Mouse (Mus musculus) adrenal gland, postnatal 4 days (tissue): ENCODE measurements around the gene Kynu. TPM values are rescaled to one million over a fixed set of nuclear protein-coding genes. Genes with fewer than 3 reads are reported as not detected.

Experiments used
- DNase-seq, 2 experiments: peaks; one replicate each; pipeline ENCODE4 v3.0.0; 2021 to 2022; ENCODE audit warnings: low spot score in 2 of 2, mixed read lengths in 2 of 2
- total RNA-seq, 2 experiments: library from RNA; stranded (reverse); gene quantifications; 2 replicates each; pipeline ENCODE4 v1.2.3; 2021

The Kynu gene
- total RNA-seq, 2 experiments from 2014 or later: 1.1 to 4.3 TPM

DNA sequence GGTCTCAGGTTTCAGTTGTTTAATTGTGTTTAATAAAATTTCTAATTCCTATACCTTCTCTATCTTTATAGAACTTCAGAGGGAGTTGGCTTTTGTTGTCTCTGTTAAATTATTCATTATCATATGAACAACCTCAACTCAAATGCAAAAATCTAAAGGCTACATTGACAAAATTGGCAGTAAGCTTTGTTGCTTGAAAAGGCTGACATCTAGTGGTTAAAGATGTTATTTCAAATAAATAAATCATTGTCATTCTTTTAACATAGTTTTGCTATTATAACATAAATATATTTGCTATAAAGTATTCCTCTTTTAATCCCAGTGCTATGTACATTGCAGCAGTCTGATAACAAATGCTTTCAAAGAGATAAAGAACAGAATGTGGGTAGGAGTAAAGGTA, 81.4 kb downstream of the Kynu start:
- no peak for DNase-seq

DNA sequence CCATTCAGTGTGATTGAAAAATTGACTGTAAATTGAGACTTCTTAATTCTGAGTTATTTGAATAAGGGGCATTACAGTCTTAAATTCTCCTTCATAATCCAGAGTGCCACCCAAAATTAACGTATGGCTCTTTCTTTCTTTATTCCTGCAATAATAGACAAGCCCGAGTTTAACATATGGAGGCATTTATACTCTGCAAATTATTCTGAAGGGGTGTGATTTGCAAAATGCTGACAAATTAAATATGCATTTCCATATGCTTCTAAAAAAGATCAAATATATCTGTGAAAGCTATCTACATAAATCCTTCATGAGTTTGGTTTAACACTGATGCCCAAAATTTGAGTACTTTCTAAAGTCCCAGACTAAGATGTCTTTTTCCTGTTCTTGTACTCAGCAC, 91.8 kb downstream of the Kynu start:
- DNase-seq: no peak

DNA sequence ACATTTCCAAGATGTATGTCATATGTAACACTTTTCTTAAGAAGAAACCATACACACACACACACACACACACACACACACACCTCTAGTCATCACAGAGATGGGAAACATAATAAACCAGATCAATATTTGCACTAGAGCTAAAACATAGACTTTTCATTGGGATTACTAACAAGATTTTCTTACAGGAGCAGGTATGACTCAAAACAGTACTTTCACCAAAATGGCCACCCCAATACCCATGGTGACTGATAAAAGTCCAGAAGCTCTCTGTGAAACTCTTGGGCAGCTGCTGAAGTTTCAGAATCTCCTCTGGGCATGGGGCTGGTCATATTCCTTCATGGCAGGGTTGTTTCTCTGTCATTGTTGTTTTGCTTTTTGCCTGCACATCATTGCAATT, 114.5 kb downstream of the Kynu start:
- no peak for DNase-seq

DNA sequence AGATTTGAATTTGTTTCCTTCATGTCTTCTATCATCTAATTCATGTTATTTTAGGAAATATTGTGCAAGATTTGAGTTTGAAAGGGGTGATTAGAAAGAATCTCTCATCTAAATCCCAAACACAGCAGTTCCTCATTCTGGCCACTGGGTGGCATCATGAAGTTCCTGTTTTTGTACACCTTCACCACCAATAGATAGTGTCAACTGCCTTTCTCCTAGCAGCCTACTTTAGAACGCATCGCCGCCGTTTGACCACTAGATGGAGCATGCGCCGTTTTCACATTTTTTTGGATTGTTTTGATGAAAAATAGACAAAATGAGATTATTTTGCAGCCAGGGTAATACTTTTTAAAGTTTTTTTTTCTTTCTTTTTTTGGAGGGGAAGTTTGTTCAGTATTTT, 118.5 kb downstream of the Kynu start:
- DNase-seq: peak; percentile 6 to 12

DNA sequence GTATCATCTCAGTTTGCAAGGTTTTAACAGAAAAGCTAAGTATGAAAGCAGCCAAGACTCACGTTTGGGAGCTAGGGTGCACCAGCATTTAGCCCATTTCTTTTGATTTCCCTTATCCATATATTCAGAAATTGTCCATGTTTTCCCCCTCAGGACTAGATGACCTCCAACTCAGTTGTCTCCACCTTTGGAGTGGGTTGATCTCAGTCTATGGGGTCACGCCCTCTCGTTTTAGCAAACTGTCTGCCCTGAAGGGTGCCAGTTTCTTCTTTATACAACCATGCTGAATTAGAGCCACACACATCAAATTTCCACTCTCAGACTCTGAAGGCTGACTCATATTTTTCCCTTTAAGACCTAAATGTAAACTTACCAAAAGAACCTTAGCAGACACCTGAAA, 119.0 kb downstream of the Kynu start:
- no peak for DNase-seq

DNA sequence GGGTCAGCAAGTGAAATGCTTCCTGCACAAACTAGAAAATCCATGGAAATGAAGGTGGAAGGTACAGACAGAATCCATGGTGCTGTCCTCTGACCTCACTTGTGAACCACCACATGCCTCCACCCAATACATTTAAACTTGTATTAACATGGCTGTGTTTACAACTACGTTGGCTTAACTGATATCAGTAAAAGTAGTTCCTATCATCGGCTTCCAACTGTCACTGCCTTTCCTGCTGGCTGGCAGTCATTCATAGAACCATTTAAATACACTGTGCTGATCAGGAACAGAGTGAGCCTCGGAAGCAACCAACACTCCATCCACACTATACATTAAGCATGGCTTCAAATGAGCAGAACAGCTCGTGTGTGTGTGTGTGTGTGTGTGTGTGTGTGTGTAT, 120.1 kb downstream of the Kynu start:
- DNase-seq: no peak

DNA sequence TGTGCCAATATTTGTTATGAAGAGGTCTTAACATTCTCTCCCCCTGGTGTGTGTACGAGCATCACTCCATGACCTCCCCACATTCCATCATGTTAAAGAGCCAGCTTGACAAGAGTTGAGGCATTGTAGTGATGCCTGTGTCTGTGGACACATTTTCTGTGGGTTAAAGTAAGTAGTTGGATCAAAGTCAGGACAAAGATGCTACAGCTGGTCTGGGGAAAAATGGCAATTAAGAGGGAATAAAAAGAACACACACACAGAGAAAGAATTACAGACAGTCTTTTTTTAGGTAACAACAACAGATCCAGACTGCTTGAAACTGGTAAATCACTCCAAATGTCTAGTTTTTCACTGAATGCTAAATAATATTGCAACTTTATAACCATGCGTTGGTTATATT, 135.3 kb downstream of the Kynu start:
- DNase-seq: no peak

DNA sequence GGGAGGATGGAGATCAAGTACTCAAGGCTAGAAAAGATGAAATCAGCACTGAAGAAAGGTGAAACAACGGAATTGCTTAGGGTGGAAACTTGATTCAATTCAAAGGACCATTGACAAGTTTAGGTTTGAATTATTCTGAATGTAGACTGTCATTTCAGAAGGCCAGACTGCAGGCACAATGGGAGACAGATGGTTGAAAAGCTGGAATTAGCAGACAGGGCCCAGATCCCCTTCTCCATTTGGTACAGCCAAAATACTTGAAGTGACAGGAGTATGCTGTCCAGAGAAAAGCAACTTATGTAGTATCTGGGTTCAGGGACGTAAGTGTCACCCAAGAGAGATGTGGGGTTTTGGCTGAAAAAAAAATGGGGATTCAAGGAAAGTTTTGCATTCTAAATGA, 136.2 kb downstream of the Kynu start:
- DNase-seq: no peak

DNA sequence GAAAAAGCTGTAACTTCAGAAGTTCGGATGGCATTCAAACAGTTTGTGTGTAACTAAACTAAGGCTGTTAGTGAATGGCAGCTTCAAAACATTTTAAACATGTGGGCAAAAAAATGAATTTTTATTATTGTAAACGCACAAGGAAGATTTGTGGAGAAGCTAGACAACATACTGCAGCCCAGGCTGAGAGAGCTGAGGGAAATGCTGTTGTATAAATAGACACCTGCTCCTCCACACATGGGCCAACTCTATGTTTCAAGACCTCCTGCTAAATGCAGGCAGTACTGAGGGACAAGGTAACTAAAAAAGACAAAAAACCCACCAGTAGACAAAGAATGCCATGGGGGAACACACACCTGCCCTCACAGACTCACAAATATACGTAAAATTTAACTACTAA, 140.5 kb downstream of the Kynu start:
- DNase-seq: no peak

DNA sequence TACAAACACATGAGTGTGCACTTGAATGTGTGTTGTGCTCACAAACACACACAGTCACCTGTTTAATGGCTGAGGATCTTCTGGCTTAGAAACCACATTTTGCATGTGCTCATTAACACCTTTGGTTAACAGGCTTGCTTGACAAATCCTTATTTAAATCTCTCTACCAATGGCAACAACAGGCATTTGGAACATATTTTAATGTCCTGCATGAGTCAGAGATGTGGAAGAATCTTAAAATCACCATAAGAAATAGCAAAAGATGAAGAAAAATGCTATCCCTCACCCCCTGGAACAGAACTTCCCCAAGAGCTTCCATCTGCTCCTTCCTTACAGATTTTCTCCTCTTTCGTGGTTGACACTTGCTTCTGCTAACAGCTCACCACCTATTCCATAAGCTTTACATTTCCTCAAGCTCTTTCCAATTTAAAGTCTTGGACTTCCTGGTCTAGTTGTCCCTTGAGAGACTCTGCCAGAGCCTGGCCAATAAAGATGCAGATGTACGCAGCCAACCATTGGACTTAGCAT, 157.5 kb downstream of the Kynu start:
- DNase-seq: no peak

DNA sequence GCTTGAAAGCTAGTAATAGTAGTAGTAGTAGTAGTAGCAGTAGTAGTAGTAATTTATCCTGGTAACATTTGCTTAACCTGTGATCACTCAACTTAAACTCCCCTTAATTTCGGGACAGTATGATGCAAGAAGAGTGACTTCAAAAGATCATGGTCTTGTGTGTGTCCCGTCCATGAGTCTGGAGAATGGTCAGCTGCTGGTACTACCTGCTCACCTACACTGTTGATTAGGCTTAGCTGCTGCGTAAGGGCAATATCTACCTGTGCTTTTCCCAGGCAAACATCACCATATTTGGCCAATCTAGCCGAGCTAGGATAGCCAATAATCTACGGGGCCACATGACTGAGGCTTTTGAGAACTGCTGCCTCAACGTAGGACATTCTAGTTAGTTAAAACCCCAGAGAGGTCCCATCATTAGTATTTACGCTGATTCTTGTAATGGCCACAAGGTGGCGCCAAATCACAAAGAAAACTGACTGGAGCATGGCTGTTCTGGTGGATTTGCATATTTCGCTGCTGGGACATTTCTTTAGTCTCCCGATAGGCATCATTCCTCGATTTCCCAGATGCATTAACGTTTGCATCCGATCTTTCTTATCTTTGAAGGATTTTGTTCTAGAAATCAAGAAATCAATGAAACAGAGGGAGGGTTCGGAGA, 167.4 kb downstream of the Kynu start:
- DNase-seq: peak; percentile 8 to 26

DNA sequence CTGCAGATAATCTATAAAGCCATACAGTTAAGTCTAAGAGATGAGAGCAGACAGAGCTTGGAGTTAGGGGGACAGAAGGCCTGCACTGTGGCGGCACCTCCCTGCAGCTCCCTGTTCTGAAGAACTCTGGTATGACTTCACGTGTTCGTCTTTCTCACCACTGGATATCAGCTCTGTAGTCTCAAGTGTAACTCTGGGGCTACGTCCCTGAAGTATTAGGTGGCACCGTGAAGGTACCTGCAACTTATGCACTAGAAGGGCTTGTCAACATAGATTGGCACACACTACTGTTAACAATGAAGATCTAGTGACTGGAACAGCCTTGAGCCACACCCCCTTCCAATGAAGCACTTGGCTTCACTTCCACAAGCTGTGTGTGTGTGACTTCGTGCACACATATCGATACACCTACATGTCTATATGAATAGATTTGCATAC, 168.0 kb downstream of the Kynu start:
- DNase-seq: no peak

DNA sequence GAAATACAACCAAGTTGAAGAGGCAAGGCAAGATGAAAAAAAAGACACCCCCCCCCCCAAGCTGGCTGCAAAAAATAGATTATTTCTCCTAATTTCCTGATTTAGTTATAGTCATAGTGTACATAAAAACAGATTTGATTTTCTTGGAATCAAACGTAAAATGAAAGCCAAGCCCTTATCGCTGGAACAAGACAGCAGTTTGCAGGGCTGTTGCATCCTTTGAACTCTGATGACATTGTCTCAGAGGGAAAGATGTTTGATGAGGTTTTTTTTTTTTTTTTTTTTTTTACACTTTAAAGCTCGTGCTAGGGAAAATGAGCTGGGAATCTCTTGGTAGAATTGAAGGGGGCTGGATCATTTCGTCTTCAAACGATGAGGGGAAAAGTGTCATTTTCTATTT, 172.1 kb downstream of the Kynu start:
- DNase-seq: no peak

DNA sequence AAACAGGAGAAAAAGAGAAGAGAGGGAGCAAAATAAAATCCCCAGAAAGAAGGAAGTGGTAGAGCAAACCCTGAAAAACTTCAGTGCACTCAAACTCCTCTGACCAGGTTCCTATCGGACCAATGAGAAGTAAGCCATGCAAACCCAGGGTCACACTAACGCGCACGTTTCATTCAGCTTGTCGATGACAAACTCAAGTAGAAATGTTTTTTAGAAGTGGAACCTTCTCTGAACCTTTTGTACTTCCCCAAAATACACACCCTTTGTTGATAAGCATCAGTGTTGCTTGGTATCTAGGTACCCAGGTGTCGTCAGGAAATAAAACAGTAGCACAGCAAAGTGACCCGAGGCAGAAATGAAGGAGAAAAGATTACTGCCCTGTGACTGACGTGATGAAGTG, 172.6 kb downstream of the Kynu start:
- no peak for DNase-seq

DNA sequence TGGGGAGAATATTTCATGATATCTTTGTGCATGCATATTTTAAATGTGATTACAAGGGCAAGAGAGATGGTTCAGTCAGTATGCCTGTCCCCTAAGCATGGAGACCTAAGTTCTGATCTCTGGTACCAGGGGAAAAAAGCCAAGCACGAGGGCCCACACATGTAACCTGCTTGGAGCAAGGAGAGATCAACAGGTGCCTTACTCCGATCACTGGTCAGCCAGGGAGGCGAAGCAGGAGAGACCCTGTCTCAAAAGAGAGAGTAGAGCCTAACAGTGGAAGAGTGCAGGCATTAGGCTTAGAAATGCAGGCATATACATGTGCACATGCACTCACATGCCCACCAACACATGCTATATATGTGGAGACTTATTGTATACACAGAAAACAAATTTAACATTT, 173.7 kb downstream of the Kynu start:
- no peak for DNase-seq

Other genes with a start within 250 kb of the Kynu start
- gene Arhgap15, start 193.5 kb downstream of the Kynu start, total RNA-seq: 1 to 10 TPM; 1.2 to 2.3 TPM